Mouse (Mus musculus) midbrain, embryonic 15.5 days (tissue): ENCODE measurements around the gene Ranbp10. TPM values are rescaled to one million over a fixed set of nuclear protein-coding genes. Genes with fewer than 3 reads are reported as not detected.
A peak's percentile ranks its signal among the peaks of the same experiment; 100 is the strongest.

ENCODE experiments used
- ATAC-seq: fragments of 200-750 bp; cut with Nextera tagmentation; replicated peaks from 2 replicates; pipeline ENCODE4 v1.8.0; 2017; ENCODE audit warnings: moderate TSS enrichment
- H3K27ac ChIP-seq: fragments of 300-500 bp; sonication (generic); 2 replicates; pipeline ENCODE4 v1.5.1; 2015; ENCODE audit warnings: mild to moderate bottlenecking, inconsistent platforms
- H3K27me3 ChIP-seq: fragments of 300-500 bp; sonication (generic); replicated peaks from 2 replicates; pipeline ENCODE4 v1.6.1; 2015; ENCODE audit warnings: inconsistent platforms
- H3K36me3 ChIP-seq: fragments of 300-500 bp; sonication (generic); replicated peaks from 2 replicates; pipeline ENCODE4 v1.6.1; 2015; ENCODE audit warnings: inconsistent platforms
- H3K4me1 ChIP-seq: fragments of 300-500 bp; sonication (generic); 2 replicates; pipeline ENCODE4 v1.6.1; 2015; ENCODE audit warnings: inconsistent platforms
- H3K4me2 ChIP-seq: fragments of 300-500 bp; sonication (generic); 2 replicates; pipeline ENCODE4 v1.6.1; 2015; ENCODE audit warnings: inconsistent platforms, mild to moderate bottlenecking, moderate library complexity
- H3K4me3 ChIP-seq: fragments of 300-500 bp; sonication (generic); 2 replicates; pipeline ENCODE4 v1.5.1; 2015; ENCODE audit warnings: mild to moderate bottlenecking, inconsistent platforms
- H3K9ac ChIP-seq: fragments of 300-500 bp; sonication (generic); 2 replicates; pipeline ENCODE4 v1.6.1; 2015; ENCODE audit warnings: mild to moderate bottlenecking, inconsistent platforms
- H3K9me3 ChIP-seq: fragments of 300-500 bp; sonication (generic); 2 replicates; pipeline ENCODE4 v1.6.1; 2016; ENCODE audit warnings: inconsistent platforms
- WGBS: fragments of 180-500 bp; shearing (Covaris S2); methylation state at CpG from one replicate; pipeline ENCODE4 v1.1.7; 2015; ENCODE audit warnings: mixed read lengths; 5-methylcytosine and 5-hydroxymethylcytosine counted together
- polyA plus RNA-seq: library from polyadenylated mRNA; unstranded; fragments of >200 nt; fragmentation: Nextera tagmentation; extraction: Ambion mirVana; gene quantifications from 2 replicates; pipeline ENCODE4 v1.2.1, GENCODE M21; 2015

Gene Ranbp10
- 11.8 and 13.6 TPM in 2 replicates for polyA plus RNA-seq

DNA sequence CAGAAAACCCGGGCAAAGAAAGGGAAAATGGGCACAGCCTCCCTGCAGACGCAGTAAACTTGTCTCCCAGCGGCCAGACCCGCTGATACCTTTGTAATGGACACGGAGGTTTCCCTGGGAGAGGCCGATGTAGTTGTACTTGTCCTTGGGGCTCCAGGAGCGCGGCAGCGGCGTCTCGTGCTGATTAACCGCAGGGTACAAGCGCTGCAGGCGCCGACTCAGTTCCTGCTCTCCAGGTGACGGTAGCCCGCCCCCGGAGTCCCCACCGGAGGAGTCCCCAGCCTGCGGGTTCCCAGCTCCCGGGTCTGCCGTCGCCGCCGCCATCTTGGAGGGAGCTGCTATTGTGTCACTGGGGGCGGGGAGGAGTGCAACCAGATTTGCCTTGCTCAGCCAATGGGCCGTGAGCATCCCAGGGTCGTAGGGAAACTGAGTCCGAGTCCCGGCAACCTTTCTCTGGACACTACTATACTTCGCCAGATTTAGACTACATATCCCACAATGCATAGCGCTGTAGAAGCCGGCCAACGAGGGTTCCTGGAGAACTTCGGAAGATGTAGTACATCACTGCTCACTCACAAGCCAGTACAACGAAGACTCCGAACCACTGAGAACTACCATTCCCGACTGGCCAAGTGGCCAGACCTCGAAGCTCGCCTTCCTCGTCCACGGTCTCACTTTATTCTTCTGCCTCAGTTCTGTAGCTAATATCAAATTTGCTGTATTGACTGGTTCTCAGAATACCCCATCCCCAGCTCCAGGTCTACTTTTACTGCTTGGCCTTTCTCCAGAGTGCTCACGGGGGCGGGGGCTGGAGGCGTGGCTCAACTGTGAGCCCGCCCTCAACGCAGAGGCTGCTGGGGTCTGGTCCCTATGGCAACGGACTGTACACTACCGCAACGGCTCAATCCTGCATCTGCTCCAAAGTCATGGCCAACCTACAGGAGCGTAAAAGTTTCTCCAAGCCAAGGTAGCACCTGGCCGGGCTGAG lies at the start of gene Ranbp10, which contains the start of gene Tsnaxip1:
TSS of gene Ranbp10 (minus strand) at position 490 of the 988 bp plus-strand sequence.
TSS of gene Tsnaxip1 (plus strand) at position 871 of the 988 bp plus-strand sequence.
- Histone ChIP-seq H3K27ac (peak within 1 kb of the TSS; percentile 84), H3K9me3 (no peaks in the 10 kb centered on the region), H3K27me3 (no peaks in the 10 kb centered on the region), H3K4me2 (peak within 1 kb of the TSS; percentile 71), H3K4me3 (peak within 1 kb of the TSS; percentile 88), H3K9ac (peak within 1 kb of the TSS; percentile 90), H3K4me1 (peaks cover 17% of the 10 kb centered on the region), H3K36me3 (peaks cover 8% of the 10 kb centered on the region; the same call in 1 of the 2 replicates)
- peak; percentile 98 for ATAC-seq
- under 1% methylated on average over 52 of the region's 52 CpGs for WGBS

- Histone ChIP-seq H3K27ac (no peak overlapping the region), H3K36me3 (peaks cover 31% of the 10 kb centered on the region), H3K4me2 (no peak overlapping the region), H3K4me1 (no peaks in the 10 kb centered on the region), H3K4me3 (no peak overlapping the region), H3K27me3 (no peaks in the 10 kb centered on the region), H3K9me3 (no peaks in the 10 kb centered on the region), H3K9ac (no peak overlapping the region)
- ATAC-seq = no peak
- 85% methylated on average over 6 of the region's 6 CpGs for WGBS
These were observed 47.2 kb upstream of the Ranbp10 start for GRCm38 (mm10) chr8:105874301-105874700.

DNA sequence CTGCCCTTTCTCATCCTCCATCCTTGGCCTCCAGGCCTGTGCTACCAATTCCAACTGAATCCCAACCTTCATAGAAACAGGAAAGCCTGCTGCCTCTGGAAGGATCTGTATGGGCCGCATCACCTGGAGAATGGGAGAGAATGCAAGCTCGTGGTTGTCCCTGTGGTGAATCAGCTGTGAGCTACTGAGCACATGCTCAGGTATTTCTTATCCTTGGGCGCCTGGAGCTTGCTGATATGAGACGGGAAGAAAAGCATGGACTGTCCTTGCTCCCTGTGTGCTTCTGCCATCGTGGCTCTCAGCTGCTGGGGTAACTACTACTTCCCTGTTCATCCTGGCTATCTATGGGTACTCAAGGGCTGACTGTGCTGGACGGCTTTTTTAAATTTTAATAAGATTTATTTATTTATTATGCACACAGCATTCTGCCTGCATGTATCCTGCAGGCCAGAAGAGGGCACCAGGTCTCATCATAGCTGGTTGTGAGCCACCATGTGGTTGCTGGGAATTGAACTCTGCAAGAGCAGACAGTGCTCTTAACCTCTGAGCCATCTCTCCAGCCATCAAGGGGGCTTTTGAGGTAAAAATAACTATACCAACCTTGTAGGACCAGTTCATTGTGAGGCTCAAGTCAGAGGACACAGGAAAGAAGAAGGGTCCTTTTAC lies 39.3 kb upstream of the Ranbp10 start:
- no peak overlapping the region for H3K27ac ChIP-seq
- H3K4me1 ChIP-seq = peaks cover 37% of the 10 kb centered on the region
- WGBS = 82% methylated on average over 6 of the region's 6 CpGs
- H3K4me3 ChIP-seq = no peak overlapping the region
- H3K4me2 ChIP-seq = no peak overlapping the region
- no peak for ATAC-seq
- H3K9ac ChIP-seq = no peak overlapping the region
- no peaks in the 10 kb centered on the region for H3K9me3 ChIP-seq
- H3K36me3 ChIP-seq = peaks cover 5% of the 10 kb centered on the region
- no peaks in the 10 kb centered on the region for H3K27me3 ChIP-seq

GRCm38 (mm10) chr8:105861951-105862350 lies 34.8 kb upstream of the Ranbp10 start:
- Histone ChIP-seq H3K4me3 (peak overlapping the region; percentile 83), H3K27ac (no peak overlapping the region), H3K27me3 (no peaks in the 10 kb centered on the region), H3K9ac (peak overlapping the region; percentile 91; the same call in 1 of the 2 replicates), H3K4me2 (peak overlapping the region; percentile 88), H3K36me3 (0 out of 2 replicates have a peak, but pooled peaks cover 2% of the 10 kb centered on the region), H3K9me3 (no peaks in the 10 kb centered on the region), H3K4me1 (peaks cover 74% of the 10 kb centered on the region)
- 5% methylated on average over 1 of the region's 1 CpGs for WGBS
- no peak for ATAC-seq

GRCm38 (mm10) chr8:105860143-105860981 lies 33.2 kb upstream of the Ranbp10 start, which contains the start of gene Nutf2:
Gene Nutf2 (plus strand): TSS chr8:105860580.
- Histone ChIP-seq H3K9me3 (no peaks in the 10 kb centered on the region), H3K27me3 (no peaks in the 10 kb centered on the region), H3K36me3 (no peaks in the 10 kb centered on the region), H3K9ac (peak within 1 kb of the TSS; percentile 91), H3K4me3 (peak within 1 kb of the TSS; percentile 83), H3K27ac (peak within 1 kb of the TSS; percentile 93), H3K4me2 (peak within 1 kb of the TSS; percentile 88), H3K4me1 (peaks cover 81% of the 10 kb centered on the region)
- ATAC-seq = peak; percentile 97
- WGBS = under 1% methylated on average over 56 of the region's 59 CpGs

GRCm38 (mm10) chr8:105859314-105859713 lies 32.2 kb upstream of the Ranbp10 start:
- 71% methylated on average over 5 of the region's 5 CpGs for WGBS
- no peak for ATAC-seq
- Histone ChIP-seq H3K9me3 (no peaks in the 10 kb centered on the region), H3K36me3 (no peaks in the 10 kb centered on the region), H3K4me2 (peak overlapping the region; percentile 88), H3K9ac (no peak overlapping the region), H3K27ac (no peak overlapping the region), H3K4me3 (no peak overlapping the region), H3K27me3 (no peaks in the 10 kb centered on the region), H3K4me1 (peaks cover 75% of the 10 kb centered on the region)

DNA sequence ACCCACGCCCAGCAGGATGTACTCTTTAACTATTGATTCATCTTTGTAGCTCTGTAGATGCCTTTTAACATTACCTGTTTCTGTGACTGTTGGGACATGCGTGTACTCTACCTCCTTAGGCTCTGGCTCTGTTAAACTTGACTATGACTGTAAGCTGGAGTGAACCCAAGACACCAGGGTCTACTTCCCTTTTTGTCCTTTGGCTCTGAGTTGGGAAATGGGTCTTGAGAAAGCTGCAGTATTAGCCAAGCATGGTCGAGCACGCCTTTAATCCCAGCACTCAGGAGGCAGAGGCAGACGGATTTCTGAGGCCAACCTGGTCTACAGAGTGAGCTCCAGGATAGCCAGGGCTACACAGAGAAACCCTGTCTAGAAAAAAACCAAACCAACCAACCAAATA lies 31.3 kb upstream of the Ranbp10 start:
- Histone ChIP-seq H3K4me1 (peaks cover 69% of the 10 kb centered on the region), H3K4me2 (no peak overlapping the region), H3K9me3 (no peaks in the 10 kb centered on the region), H3K4me3 (no peak overlapping the region), H3K9ac (no peak overlapping the region), H3K36me3 (no peaks in the 10 kb centered on the region), H3K27me3 (no peaks in the 10 kb centered on the region), H3K27ac (no peak overlapping the region)
- ATAC-seq = no peak
- 80% methylated on average over 5 of the region's 5 CpGs for WGBS

GRCm38 (mm10) chr8:105856168-105856835 lies 29.2 kb upstream of the Ranbp10 start:
- Histone ChIP-seq H3K36me3 (no peaks in the 10 kb centered on the region), H3K9me3 (no peaks in the 10 kb centered on the region), H3K27ac (peak overlapping the region; percentile 87; the same call in 1 of the 2 replicates), H3K4me1 (peaks cover 52% of the 10 kb centered on the region), H3K9ac (peak overlapping the region; percentile 82), H3K4me3 (peak overlapping the region; percentile 90), H3K4me2 (peak overlapping the region; percentile 81), H3K27me3 (no peaks in the 10 kb centered on the region)
- ATAC-seq = no peak
- whole genome bisulfite sequencing = 26% methylated on average over 15 of the region's 15 CpGs

DNA sequence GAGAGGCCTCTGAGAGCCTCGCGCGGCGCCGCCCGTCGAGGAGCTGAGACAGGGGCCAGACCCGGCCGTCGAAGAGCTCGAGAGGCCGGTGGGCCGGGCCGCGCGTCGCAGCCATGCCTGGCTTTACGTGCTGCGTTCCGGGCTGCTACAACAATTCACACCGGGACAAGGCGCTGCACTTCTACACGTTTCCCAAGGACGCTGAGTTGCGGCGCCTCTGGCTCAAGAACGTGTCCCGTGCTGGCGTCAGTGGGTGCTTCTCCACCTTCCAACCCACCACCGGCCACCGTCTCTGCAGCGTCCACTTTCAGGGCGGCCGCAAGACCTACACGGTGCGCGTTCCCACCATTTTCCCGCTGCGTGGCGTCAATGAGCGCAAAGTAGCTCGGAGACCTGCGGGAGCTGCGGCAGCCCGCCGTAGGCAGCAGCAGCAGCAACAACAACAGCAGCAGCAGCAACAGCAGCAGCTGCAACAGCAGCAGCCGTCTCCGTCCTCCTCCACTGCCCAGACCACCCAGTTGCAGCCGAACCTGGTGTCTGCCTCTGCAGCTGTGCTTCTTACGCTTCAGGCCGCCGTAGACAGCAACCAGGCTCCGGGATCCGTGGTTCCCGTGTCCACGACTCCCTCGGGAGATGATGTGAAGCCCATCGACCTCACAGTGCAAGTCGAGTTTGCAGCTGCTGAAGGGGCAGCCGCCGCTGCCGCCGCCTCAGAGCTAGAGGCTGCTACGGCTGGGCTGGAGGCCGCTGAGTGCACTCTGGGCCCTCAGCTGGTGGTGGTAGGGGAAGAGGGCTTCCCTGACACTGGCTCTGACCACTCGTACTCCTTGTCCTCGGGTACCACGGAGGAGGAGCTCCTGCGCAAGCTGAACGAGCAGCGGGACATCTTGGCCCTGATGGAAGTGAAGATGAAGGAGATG lies 28.4 kb upstream of the Ranbp10 start:
- no peak; the same call in 1 of the 2 replicates for ATAC-seq
- H3K4me3 ChIP-seq = peak overlapping the region; percentile 90
- H3K36me3 ChIP-seq = no peaks in the 10 kb centered on the region
- peaks cover 53% of the 10 kb centered on the region for H3K4me1 ChIP-seq
- WGBS = under 1% methylated on average over 71 of the region's 71 CpGs
- no peaks in the 10 kb centered on the region for H3K9me3 ChIP-seq
- peak overlapping the region; percentile 81 for H3K4me2 ChIP-seq
- H3K27ac ChIP-seq = peak overlapping the region; percentile 87
- peak overlapping the region; percentile 82 for H3K9ac ChIP-seq
- H3K27me3 ChIP-seq = no peaks in the 10 kb centered on the region

- ATAC-seq = peak; percentile 91
- H3K27ac ChIP-seq = peak within 1 kb of the TSS; percentile 87
- H3K4me3 ChIP-seq = peak within 1 kb of the TSS; percentile 90
- no peaks in the 10 kb centered on the region for H3K9me3 ChIP-seq
- peaks cover 52% of the 10 kb centered on the region for H3K4me1 ChIP-seq
- peak within 1 kb of the TSS; percentile 82 for H3K9ac ChIP-seq
- under 1% methylated on average over 43 of the region's 43 CpGs for WGBS
- peak within 1 kb of the TSS; percentile 81 for H3K4me2 ChIP-seq
- H3K36me3 ChIP-seq = no peaks in the 10 kb centered on the region
- H3K27me3 ChIP-seq = no peaks in the 10 kb centered on the region
These were observed 27.6 kb upstream of the Ranbp10 start, which contains the start of gene Thap11 for GRCm38 (mm10) chr8:105854715-105855216. Gene Thap11 (plus strand): TSS chr8:105855132.
